Mouse (Mus musculus) hindbrain, embryonic 14.5 days (tissue): ENCODE results near the gene Inka1. TPM values are rescaled to one million over a fixed set of nuclear protein-coding genes. Genes with fewer than 3 reads are reported as not detected.

Experiments
- ATAC-seq: fragments of 200-750 bp; cut with Nextera tagmentation; 2 replicates; pipeline ENCODE4 v1.8.0; 2017; ENCODE audit warnings: moderate number of reproducible peaks, mild to moderate bottlenecking, moderate TSS enrichment, moderate library complexity; ENCODE audit not compliant: low FRiP score
- DNase-seq: peaks from one replicate; pipeline ENCODE4 v3.0.0-alpha.2; 2015; ENCODE audit warnings: low spot score
- H3K27ac ChIP-seq: fragments of 300-500 bp; sonication (generic); 2 replicates; pipeline ENCODE4 v1.5.1; 2014; ENCODE audit warnings: mild to moderate bottlenecking, moderate library complexity
- H3K27me3 ChIP-seq: fragments of 300-500 bp; sonication (generic); 2 replicates; pipeline ENCODE4 v1.6.1; 2014; ENCODE audit warnings: mild to moderate bottlenecking, low read length, mixed read lengths; ENCODE audit not compliant: control insufficient read depth, insufficient read depth
- H3K36me3 ChIP-seq: fragments of 300-500 bp; sonication (generic); replicated peaks from 2 replicates; pipeline ENCODE4 v1.6.1; 2014; ENCODE audit not compliant: control insufficient read depth, insufficient read depth
- H3K4me1 ChIP-seq: fragments of 300-500 bp; sonication (generic); replicated peaks from 2 replicates; pipeline ENCODE4 v1.6.1; 2014; ENCODE audit warnings: antibody characterized with exemption, low read length, mixed read lengths; ENCODE audit not compliant: control insufficient read depth, insufficient read depth
- H3K4me2 ChIP-seq: fragments of 300-500 bp; sonication (generic); replicated peaks from 2 replicates; pipeline ENCODE4 v1.6.1; 2014; ENCODE audit warnings: mild to moderate bottlenecking, moderate library complexity
- H3K4me3 ChIP-seq: fragments of 300-500 bp; sonication (generic); replicated peaks from 2 replicates; pipeline ENCODE4 v1.5.1; 2014; ENCODE audit warnings: mild to moderate bottlenecking, low read length
- H3K9ac ChIP-seq: fragments of 300-500 bp; sonication (generic); 2 replicates; pipeline ENCODE4 v1.6.1; 2014
- H3K9me3 ChIP-seq: fragments of 300-500 bp; sonication (generic); 2 replicates; pipeline ENCODE4 v1.6.1; 2016; ENCODE audit warnings: low read length; ENCODE audit not compliant: control insufficient read depth
- WGBS: fragments of 180-500 bp; shearing (Covaris S2); extraction: QIAGEN DNeasy Blood & Tissue Kit; methylation state at CpG from one replicate; pipeline ENCODE4 v1.1.7; 2014; 5-methylcytosine and 5-hydroxymethylcytosine counted together
- polyA plus RNA-seq: library from polyadenylated mRNA; unstranded; fragments of >200 nt; fragmentation: Nextera tagmentation; extraction: Ambion mirVana; gene quantifications from 2 replicates; pipeline ENCODE4 v1.2.1, GENCODE M21; 2014

Gene Inka1
- polyA plus RNA-seq, 1 experiment from 2014 or later: 18.1 TPM

DNA sequence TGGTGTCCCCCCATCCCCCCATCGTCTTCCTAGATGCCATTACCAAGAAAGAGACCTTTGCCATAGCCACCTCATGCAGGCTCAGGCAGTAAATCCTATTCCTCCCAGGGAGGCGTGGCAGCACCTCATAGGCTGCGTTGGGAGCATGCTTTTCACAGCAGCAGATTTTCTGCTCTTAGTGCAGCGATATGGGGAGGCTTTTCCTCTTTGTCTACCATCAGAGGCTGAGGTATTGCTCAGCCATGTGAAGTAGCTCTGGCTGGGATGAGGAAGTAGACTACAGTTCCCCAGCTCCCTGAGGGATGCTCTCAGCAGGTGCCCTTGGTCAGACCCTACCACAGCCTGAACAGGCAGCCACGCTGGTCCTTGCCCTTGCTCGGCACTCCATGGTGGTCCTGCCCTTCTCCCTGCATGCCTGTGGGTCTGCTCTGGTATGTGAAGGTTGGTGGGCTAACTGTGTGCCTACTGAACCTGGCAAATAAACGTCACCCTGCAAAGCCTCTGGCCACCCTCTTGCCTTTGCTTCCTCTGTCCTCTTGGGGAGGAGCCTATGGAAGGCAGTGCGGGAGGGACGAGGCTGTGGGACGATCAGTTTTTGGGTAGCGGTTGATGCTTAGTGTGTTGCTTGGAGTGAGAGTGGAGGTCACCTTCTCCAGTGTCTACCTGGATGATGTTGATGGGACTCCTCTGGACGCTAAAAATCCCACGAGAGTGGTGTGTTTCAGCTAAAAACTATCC is 36.3 kb downstream of the Inka1 start:
- H3K9me3 ChIP-seq: no peaks in the 10 kb centered on the region
- H3K36me3 ChIP-seq: no peaks in the 10 kb centered on the region
- no peak overlapping the region for H3K4me3 ChIP-seq
- WGBS: 82% methylated on average over 13 of the region's 13 CpGs
- no peak overlapping the region for H3K9ac ChIP-seq
- ATAC-seq (no peak), DNase-seq (no peak)
- H3K4me1 ChIP-seq: no peaks in the 10 kb centered on the region; the same call in 1 of the 2 replicates
- no peaks in the 10 kb centered on the region for H3K27me3 ChIP-seq
- no peak overlapping the region for H3K27ac ChIP-seq
- H3K4me2 ChIP-seq: no peak overlapping the region

DNA sequence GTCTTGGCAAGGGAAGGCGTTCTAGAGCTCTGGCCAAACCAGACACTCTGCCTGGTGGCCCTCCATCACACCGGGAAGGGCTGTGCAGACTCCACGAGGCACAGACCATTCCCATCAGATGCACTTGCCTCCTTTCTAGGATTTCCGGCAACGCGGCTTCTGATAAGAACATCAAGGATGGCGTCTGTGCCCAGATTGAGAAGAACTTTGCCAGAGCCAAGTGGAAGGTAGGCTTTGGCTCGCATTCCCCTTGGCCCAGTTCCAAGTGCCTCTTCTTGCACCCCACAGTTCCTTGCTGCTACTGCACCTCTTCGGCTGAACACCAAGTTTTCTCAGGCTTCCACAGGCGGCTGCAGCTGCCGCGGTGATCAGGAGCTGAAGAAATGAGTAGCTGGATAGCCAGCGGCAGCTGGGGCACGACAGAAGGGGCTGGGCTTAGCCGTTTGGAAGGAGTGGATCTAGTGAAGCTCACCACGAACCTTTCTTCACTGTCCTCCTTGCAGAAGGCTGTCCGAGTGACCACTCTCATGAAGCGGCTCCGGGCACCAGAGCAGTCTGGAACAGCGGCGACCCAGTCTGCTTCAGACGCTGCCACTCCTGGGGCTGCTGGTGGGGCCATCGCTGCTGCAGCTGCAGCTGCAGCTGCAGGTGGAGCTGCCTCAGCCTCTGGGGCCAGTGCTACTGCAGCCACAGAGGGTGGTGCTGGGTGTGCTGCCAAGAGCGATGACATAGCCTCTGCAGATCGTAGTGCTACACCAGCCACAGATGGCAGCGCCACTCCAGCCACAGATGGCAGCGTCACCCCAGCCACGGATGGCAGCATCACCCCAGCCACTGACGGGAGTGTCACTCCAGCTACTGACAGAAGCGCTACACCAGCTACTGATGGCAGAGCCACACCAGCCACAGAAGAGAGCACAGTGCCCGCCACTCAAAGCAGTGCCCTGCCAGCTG is 38.2 kb downstream of the Inka1 start:
- Histone ChIP-seq H3K36me3 (no peaks in the 10 kb centered on the region), H3K27me3 (no peaks in the 10 kb centered on the region), H3K9ac (no peak overlapping the region), H3K4me1 (no peaks in the 10 kb centered on the region; the same call in 1 of the 2 replicates), H3K27ac (no peak overlapping the region), H3K4me2 (no peak overlapping the region), H3K4me3 (no peak overlapping the region), H3K9me3 (no peaks in the 10 kb centered on the region)
- WGBS: 89% methylated on average over 31 of the region's 31 CpGs
- ATAC-seq (no peak), DNase-seq (no peak)

DNA sequence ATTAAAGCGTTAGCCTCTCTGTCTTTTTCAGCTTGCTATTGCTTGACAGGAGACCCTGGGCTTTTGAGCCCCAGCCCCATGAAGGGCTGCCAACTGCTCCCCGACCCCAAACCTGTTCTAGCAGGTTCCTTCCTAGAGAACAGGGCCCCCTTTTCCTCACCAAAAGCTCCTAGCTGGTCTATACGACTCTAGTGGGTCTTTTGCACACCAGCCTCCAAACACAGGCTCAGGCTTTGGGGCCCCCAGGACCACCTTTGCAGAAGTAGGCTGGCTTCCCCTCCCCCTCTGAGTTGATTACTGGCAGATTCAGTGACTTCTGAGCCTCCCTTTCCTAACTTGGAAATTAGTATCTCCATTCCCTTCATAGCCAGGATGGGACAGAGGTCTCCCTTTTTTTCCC is 48.8 kb downstream of the Inka1 start:
- Histone ChIP-seq H3K4me3 (peak overlapping the region; percentile 50), H3K4me1 (peaks cover 15% of the 10 kb centered on the region), H3K27me3 (peaks cover 8% of the 10 kb centered on the region), H3K36me3 (no peaks in the 10 kb centered on the region), H3K9me3 (no peaks in the 10 kb centered on the region), H3K9ac (peak overlapping the region; percentile 63), H3K4me2 (peak overlapping the region; percentile 91), H3K27ac (no peak overlapping the region)
- no peak for DNase-seq
- WGBS: 8% methylated on average over 3 of the region's 3 CpGs
- no peak for ATAC-seq

DNA sequence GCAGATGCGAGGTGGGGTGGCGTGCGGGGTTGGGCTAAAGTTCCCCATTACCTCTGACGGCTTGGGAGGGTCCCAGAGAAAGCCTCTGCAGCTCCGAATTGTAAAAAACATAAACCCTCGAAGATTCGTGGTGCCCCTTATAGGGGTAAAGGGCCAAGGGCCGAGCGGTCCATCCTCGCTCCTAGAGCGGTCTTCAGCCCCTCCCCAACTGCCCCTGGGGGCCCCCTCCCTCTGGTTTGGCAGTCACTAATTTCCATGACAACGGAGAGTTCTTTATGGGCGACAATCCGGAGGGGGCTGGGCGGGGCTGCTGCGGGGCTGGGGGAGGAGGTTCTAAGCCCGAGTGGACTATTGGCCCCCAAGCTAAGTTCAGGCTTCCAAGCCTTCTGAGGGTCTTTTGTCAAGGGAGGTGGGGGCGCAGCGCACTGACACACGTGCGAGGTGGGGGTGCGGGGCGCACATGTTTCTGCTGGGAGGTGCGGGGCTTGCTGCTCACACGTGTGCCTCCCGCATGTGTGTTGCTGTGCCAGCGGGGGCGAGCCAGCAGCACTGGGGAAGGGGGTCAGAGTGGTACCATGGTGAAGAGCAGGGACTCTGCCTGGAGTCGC is 49.4 kb downstream of the Inka1 start:
- 1% methylated on average over 29 of the region's 29 CpGs for WGBS
- Histone ChIP-seq H3K4me2 (peak overlapping the region; percentile 91), H3K36me3 (no peaks in the 10 kb centered on the region), H3K9ac (peak overlapping the region; percentile 63), H3K27ac (no peak overlapping the region), H3K27me3 (peaks cover 8% of the 10 kb centered on the region), H3K9me3 (no peaks in the 10 kb centered on the region), H3K4me1 (peaks cover 15% of the 10 kb centered on the region), H3K4me3 (peak overlapping the region; percentile 50)
- ATAC-seq (peak; percentile 38; the same call in 1 of the 2 replicates), DNase-seq (no peak)

DNA sequence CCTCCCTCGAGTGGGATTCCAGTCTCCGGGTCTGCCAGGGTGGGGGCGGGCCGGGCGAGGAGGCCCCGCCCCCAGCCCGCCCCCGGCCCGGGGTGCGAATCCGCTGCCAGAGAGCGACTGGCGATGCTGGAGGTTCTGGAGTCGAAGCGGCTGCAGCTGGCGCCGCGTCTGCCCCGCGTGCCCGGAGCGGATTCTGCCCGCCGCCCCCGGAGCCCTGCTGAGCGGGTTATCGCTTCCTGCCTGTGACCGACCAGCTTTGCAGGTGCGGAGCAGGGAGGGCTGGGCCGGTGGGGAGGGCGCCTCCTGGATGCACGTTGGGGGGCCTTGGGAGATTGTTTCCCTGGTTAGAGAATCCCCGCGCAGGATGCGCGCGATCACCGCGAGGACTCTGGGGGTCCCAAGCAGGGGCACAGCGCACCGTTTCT is 49.9 kb downstream of the Inka1 start:
- ATAC-seq: peak; percentile 34; the same call in 1 of the 2 replicates
- H3K4me2 ChIP-seq: peak overlapping the region; percentile 91
- peak overlapping the region; percentile 50 for H3K4me3 ChIP-seq
- no peaks in the 10 kb centered on the region for H3K36me3 ChIP-seq
- H3K9ac ChIP-seq: peak overlapping the region; percentile 63
- WGBS: under 1% methylated on average over 40 of the region's 41 CpGs
- peaks cover 15% of the 10 kb centered on the region for H3K4me1 ChIP-seq
- no peak overlapping the region for H3K27ac ChIP-seq
- peaks cover 8% of the 10 kb centered on the region for H3K27me3 ChIP-seq
- no peaks in the 10 kb centered on the region for H3K9me3 ChIP-seq
- peak; percentile 27 for DNase-seq

DNA sequence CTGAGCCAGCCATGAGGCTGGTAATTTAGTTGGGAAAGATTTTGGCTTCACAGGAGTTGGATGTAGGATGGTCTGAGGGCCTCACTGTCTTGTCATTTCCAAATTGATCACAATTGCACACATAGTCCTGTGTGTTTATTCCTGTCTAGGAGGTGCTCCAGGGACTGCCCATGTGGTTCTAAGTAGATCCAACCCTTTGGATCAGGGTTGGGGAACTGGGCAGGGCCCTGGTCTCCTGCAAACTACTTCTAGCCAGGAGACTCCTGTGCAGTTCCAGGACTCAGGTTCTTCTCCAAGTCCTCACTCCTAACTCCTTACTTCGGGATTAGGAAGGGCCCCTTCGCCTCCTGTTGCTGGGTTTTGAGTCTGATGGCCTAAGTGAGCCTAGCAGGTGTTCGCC is 50.3 kb downstream of the Inka1 start, which contains the start of gene Camkv:
TSS of gene Camkv (plus strand) at position 301 of the 400 bp plus-strand sequence.
- Histone ChIP-seq H3K27me3 (peaks cover 8% of the 10 kb centered on the region), H3K4me3 (peak within 1 kb of the TSS; percentile 50), H3K4me2 (peak within 1 kb of the TSS; percentile 91), H3K4me1 (peaks cover 15% of the 10 kb centered on the region), H3K36me3 (no peaks in the 10 kb centered on the region), H3K9me3 (no peaks in the 10 kb centered on the region), H3K27ac (no peak within 1 kb of the TSS), H3K9ac (peak within 1 kb of the TSS; percentile 63)
- ATAC-seq (no peak), DNase-seq (no peak)
- whole genome bisulfite sequencing: 11% methylated on average over 3 of the region's 3 CpGs

Other genes starting within 250 kb of the Inka1 start
- 199 and 205 TPM in 2 replicates for gene Rbm5, start 214.9 kb downstream of the Inka1 start, polyA plus RNA-seq
- gene Rbm6, start 112.6 kb downstream of the Inka1 start, polyA plus RNA-seq: 79.2 and 80.4 TPM in 2 replicates
- gene Mon1a, start 97.7 kb downstream of the Inka1 start, polyA plus RNA-seq: 22.1 and 23.1 TPM in 2 replicates
- gene Mst1r, start 79.0 kb downstream of the Inka1 start, polyA plus RNA-seq: 0.95 and 1.2 TPM in 2 replicates
- not detected in 2 replicates for gene Actl11, start 57.4 kb downstream of the Inka1 start, polyA plus RNA-seq
- 16.7 and 20.0 TPM in 2 replicates for gene Camkv, start 50.2 kb downstream of the Inka1 start, polyA plus RNA-seq
- gene Traip, start 35.7 kb downstream of the Inka1 start, polyA plus RNA-seq: 8.4 and 8.6 TPM in 2 replicates
- gene Uba7, start 10.4 kb downstream of the Inka1 start, polyA plus RNA-seq: 5.5 and 8.7 TPM in 2 replicates
- gene Gm20661, start 2.8 kb downstream of the Inka1 start, polyA plus RNA-seq: 1.2 and 1.3 TPM in 2 replicates
- 2.2 and 3.4 TPM in 2 replicates for gene Cdhr4, start 6.6 kb upstream of the Inka1 start, polyA plus RNA-seq
- 0.68 TPM in 1 of 2 replicates, not detected in the other for gene Gm20662, start 10.5 kb upstream of the Inka1 start, polyA plus RNA-seq
- gene Ip6k1, start 16.6 kb upstream of the Inka1 start, polyA plus RNA-seq: 55.4 and 60.7 TPM in 2 replicates
- gene Gmppb, start 63.4 kb upstream of the Inka1 start, polyA plus RNA-seq: 17.7 and 18.2 TPM in 2 replicates
- gene Amigo3, start 67.3 kb upstream of the Inka1 start, polyA plus RNA-seq: 2.4 and 2.9 TPM in 2 replicates
- not detected in 2 replicates for gene Mst1, start 94.6 kb upstream of the Inka1 start, polyA plus RNA-seq
- gene Rnf123, start 97.5 kb upstream of the Inka1 start, polyA plus RNA-seq: 49.9 and 50.9 TPM in 2 replicates
- 44.8 and 48.7 TPM in 2 replicates for gene Apeh, start 108.7 kb upstream of the Inka1 start, polyA plus RNA-seq
- gene Bsn, start 204.5 kb upstream of the Inka1 start, polyA plus RNA-seq: 15.4 and 15.7 TPM in 2 replicates